Mouse (Mus musculus) liver, adult 2 months (tissue): ENCODE results near the gene Polr2h.

Experiments used
- CTCF ChIP-seq: fragments of 200-500 bp; IDR thresholded peaks from 2 replicates; pipeline ENCODE4 v1.5.1; 2011; ENCODE audit warnings: low read depth, low read length, control low read depth
- POLR2A ChIP-seq: fragments of 200-500 bp; IDR thresholded peaks from 2 replicates; pipeline ENCODE4 v1.6.1; 2011; ENCODE audit warnings: low read length, control low read depth; ENCODE audit not compliant: insufficient read depth; ENCODE audit errors: extremely low read depth

GRCm38 (mm10) chr16:20715566-20715965 lies 1.9 kb upstream of the Polr2h start:
- TF ChIP-seq POLR2A (no peak), CTCF (no peak)
